Mouse (Mus musculus): ENCODE data around the gene Zcwpw1. TPM values are rescaled to one million over a fixed set of nuclear protein-coding genes. Genes with fewer than 3 reads are reported as not detected.

Zcwpw1 gene
- total and polyA plus RNA-seq, 3 experiments = 11.1 to 16.0 TPM; not detected in 1

DNA sequence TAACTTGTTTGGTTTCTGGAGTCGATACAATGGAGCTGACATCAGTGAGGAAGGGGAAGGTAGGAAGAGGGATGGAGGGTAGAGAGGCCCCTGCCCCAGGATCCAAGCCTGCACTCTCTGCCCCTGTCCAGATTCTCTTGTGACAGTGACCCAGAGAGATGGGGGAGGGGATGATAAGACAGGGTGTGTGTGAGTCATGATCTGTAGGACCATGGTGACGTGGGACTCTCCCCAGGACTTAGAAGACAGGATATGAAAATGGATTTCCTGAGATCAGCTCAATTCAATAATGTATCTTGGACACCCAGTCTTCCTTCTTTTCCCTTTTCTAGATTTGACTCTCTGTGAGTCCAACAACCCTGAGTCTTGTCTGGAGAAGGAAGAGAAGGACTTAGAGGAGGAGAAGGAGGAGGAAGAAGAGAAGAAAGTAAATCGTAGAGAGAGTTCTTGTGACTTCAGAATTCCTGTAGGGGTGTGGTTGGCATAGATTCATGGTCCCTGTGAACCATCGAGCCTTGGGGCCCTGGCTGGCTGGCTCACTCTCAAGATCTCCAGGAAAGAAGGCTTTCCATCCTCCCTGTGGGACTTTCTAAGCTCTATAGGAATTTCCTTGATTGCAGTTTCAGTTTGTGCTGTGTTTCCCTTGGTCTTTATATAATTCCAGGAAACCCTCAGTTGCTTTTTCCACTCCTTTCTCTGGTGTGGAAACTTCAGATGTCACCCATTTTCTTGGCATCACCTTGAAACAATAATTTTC is 30.0 kb downstream of the Zcwpw1 start:
- Histone ChIP-seq H3K27ac (ENCODE audit: control insufficient read depth, low read depth, low read length) (no peak overlapping the region), H3K9me3 (replicated peaks; ENCODE audit: insufficient read depth, low read length) (no peaks in the 10 kb centered on the region), H3K79me2 (ENCODE audit: control insufficient read depth, insufficient read depth, low read length, poor library complexity) (no peaks in the 10 kb centered on the region), H3K36me3 (ENCODE audit: control insufficient read depth in 1 of 2, insufficient read depth in 2 of 2, low read length in 2 of 2) (no peaks in the 10 kb centered on the region), H3K4me3 (ENCODE audit: control insufficient read depth in 1 of 2, insufficient read depth in 1 of 2, low read depth in 2 of 2, low read length in 2 of 2) (no peak overlapping the region), H3K27me3 (ENCODE audit: control insufficient read depth in 1 of 2, insufficient read depth in 2 of 2, low read length in 2 of 2) (no peaks in the 10 kb centered on the region; a peak in 1 of 4 replicates), H3K9ac (ENCODE audit: control insufficient read depth, low read depth, low read length, poor library complexity, severe bottlenecking) (no peak overlapping the region), H3K4me1 (ENCODE audit: control insufficient read depth in 1 of 2, insufficient read depth in 2 of 2, low read length in 2 of 2) (no peaks in the 10 kb centered on the region)
- TF ChIP-seq CTCF (IDR thresholded peaks at IDR 0.05 in 2 of 3, conservative IDR thresholded peaks at IDR 0.05 in 1 of 3; ENCODE audit: control insufficient read depth in 1 of 3, insufficient read depth in 1 of 3, low read depth in 2 of 3, low read length in 3 of 3, poor library complexity in 1 of 3, severe bottlenecking in 1 of 3) (no peak), MYB (IDR thresholded peaks at IDR 0.05; ENCODE audit: low read depth, low read length) (no peak), KAT2A (conservative IDR thresholded peaks at IDR 0.05; ENCODE audit: low read depth, low read length) (no peak), SIN3A (IDR thresholded peaks at IDR 0.05; ENCODE audit: low read length) (no peak), CHD2 (IDR thresholded peaks at IDR 0.05; ENCODE audit: low read length) (no peak), ZC3H11A (IDR thresholded peaks at IDR 0.05; ENCODE audit: low read depth, low read length) (no peak), EP300 (IDR thresholded peaks at IDR 0.05; ENCODE audit: low read depth in 1 of 2, low read length in 2 of 2) (no peak), ETS1 (IDR thresholded peaks at IDR 0.05; ENCODE audit: low read depth, low read length) (no peak), GABPA (IDR thresholded peaks at IDR 0.05; ENCODE audit: low read depth, low read length) (no peak), ZKSCAN1 (IDR thresholded peaks at IDR 0.05; ENCODE audit: low read depth, low read length) (no peak), NELFE (IDR thresholded peaks at IDR 0.05; ENCODE audit: low read depth, low read length) (no peak), UBTF (IDR thresholded peaks at IDR 0.05; ENCODE audit: borderline replicate concordance, insufficient read depth, low read depth, low read length) (no peak), POLR2AphosphoS2 (IDR thresholded peaks at IDR 0.05; ENCODE audit: low read length) (no peak)
- DNase-seq (ENCODE audit: low read depth, low spot score) = no peak

GRCm38 (mm10) chr5:137822126-137822525 is 34.5 kb downstream of the Zcwpw1 start:
- Histone ChIP-seq H3K27me3 (ENCODE audit: control insufficient read depth in 1 of 2, insufficient read depth in 2 of 2, low read length in 2 of 2) (no peaks in the 10 kb centered on the region), H3K4me1 (ENCODE audit: control insufficient read depth in 1 of 2, insufficient read depth in 2 of 2, low read length in 2 of 2) (no peaks in the 10 kb centered on the region)

More at GRCm38 (mm10) chr5:137822126-137822525, 34.5 kb downstream of the Zcwpw1 start:
- DNase-seq (ENCODE audit: low read depth, low spot score) = no peak
- H3K9ac ChIP-seq (ENCODE audit: control insufficient read depth, low read depth, low read length, poor library complexity, severe bottlenecking) = no peak overlapping the region
- H3K4me3 ChIP-seq (ENCODE audit: control insufficient read depth in 1 of 2, insufficient read depth in 1 of 2, low read depth in 2 of 2, low read length in 2 of 2) = no peak overlapping the region
- H3K79me2 ChIP-seq (ENCODE audit: control insufficient read depth, insufficient read depth, low read length, poor library complexity) = no peaks in the 10 kb centered on the region
- no peak overlapping the region for H3K27ac ChIP-seq (ENCODE audit: control insufficient read depth, low read depth, low read length)
- TF ChIP-seq CTCF (IDR thresholded peaks at IDR 0.05 in 2 of 3, conservative IDR thresholded peaks at IDR 0.05 in 1 of 3; ENCODE audit: control insufficient read depth in 1 of 3, insufficient read depth in 1 of 3, low read depth in 2 of 3, low read length in 3 of 3, poor library complexity in 1 of 3, severe bottlenecking in 1 of 3) (no peak), MAZ (IDR thresholded peaks at IDR 0.05; ENCODE audit: low read depth, low read length) (no peak), TCF12 (IDR thresholded peaks at IDR 0.05; ENCODE audit: low read depth, low read length) (no peak), NRF1 (IDR thresholded peaks at IDR 0.05; ENCODE audit: insufficient read depth, low read depth, low read length, poor library complexity, severe bottlenecking) (no peak), ZC3H11A (IDR thresholded peaks at IDR 0.05; ENCODE audit: low read depth, low read length) (no peak), EP300 (IDR thresholded peaks at IDR 0.05; ENCODE audit: low read depth in 1 of 2, low read length in 2 of 2) (no peak), GABPA (IDR thresholded peaks at IDR 0.05; ENCODE audit: low read depth, low read length) (no peak)
- no peaks in the 10 kb centered on the region; a peak in 2 of 4 replicates for H3K36me3 ChIP-seq (ENCODE audit: control insufficient read depth in 1 of 2, insufficient read depth in 2 of 2, low read length in 2 of 2)
- no peaks in the 10 kb centered on the region for H3K9me3 ChIP-seq (replicated peaks; ENCODE audit: insufficient read depth, low read length)
